Mouse (Mus musculus): ENCODE results near the gene Mrps18c. TPM values are rescaled to one million over a fixed set of nuclear protein-coding genes. Genes with fewer than 3 reads are reported as not detected.

Gene Mrps18c
- total RNA-seq (2021), result 10 to 100 TPM; 55.4 to 63.7 TPM
- long read RNA-seq, transcript Mrps18c-201 (6 exons, 638 nt), result major isoform, 61 of 68 reads
- long read RNA-seq, partial matches to known transcripts, result 0 of 68 reads
- long read RNA-seq, other reads (novel, unspliced or antisense), result 3 of 68 reads

GRCm38 (mm10) chr5:100798165-100798860 lies at the start of gene Mrps18c, which contains the start of gene Helq:
TSS of gene Mrps18c (plus strand) at chr5:100798627.
TSS of gene Helq (minus strand) at chr5:100798598.
- peak; percentile 90 to 93 for DNase-seq (ENCODE audit: low spot score in 2 of 2)

- no peak for DNase-seq (ENCODE audit: low spot score in 2 of 2)
Observed at GRCm38 (mm10) chr5:100750617-100751255, 47.7 kb upstream of the Mrps18c start.

- DNase-seq (ENCODE audit: low spot score in 2 of 2), result no peak
Observed at GRCm38 (mm10) chr5:100751655-100752054, 46.8 kb upstream of the Mrps18c start.

- no peak for DNase-seq (ENCODE audit: low spot score in 2 of 2)
Observed at GRCm38 (mm10) chr5:100753407-100753806, 45.0 kb upstream of the Mrps18c start.

- DNase-seq (ENCODE audit: low spot score in 2 of 2), result no peak
Observed at GRCm38 (mm10) chr5:100758121-100758520, 40.3 kb upstream of the Mrps18c start.

- no peak for DNase-seq (ENCODE audit: low spot score in 2 of 2)
Observed at GRCm38 (mm10) chr5:100760049-100760663, 38.3 kb upstream of the Mrps18c start.

GRCm38 (mm10) chr5:100761736-100762135 lies 36.7 kb upstream of the Mrps18c start:
- no peak for DNase-seq (ENCODE audit: low spot score in 2 of 2)

GRCm38 (mm10) chr5:100766026-100766425 lies 32.4 kb upstream of the Mrps18c start:
- no peak for DNase-seq (ENCODE audit: low spot score in 2 of 2)

GRCm38 (mm10) chr5:100771575-100771974 lies 26.9 kb upstream of the Mrps18c start:
- DNase-seq (ENCODE audit: low spot score in 2 of 2), result no peak

GRCm38 (mm10) chr5:100775778-100776404 lies 22.5 kb upstream of the Mrps18c start:
- DNase-seq (ENCODE audit: low spot score in 2 of 2), result no peak

- no peak for DNase-seq (ENCODE audit: low spot score in 2 of 2)
Observed at GRCm38 (mm10) chr5:100776900-100777299, 21.5 kb upstream of the Mrps18c start.

- DNase-seq (ENCODE audit: low spot score in 2 of 2), result no peak
Observed at GRCm38 (mm10) chr5:100779002-100779401, 19.4 kb upstream of the Mrps18c start.

GRCm38 (mm10) chr5:100787527-100787926 lies 10.9 kb upstream of the Mrps18c start:
- no peak for DNase-seq (ENCODE audit: low spot score in 2 of 2)

- no peak for DNase-seq (ENCODE audit: low spot score in 2 of 2)
Observed at GRCm38 (mm10) chr5:100792261-100792660, 6.2 kb upstream of the Mrps18c start.

GRCm38 (mm10) chr5:100794084-100794483 lies 4.3 kb upstream of the Mrps18c start:
- no peak for DNase-seq (ENCODE audit: low spot score in 2 of 2)

GRCm38 (mm10) chr5:100818341-100818740 lies 19.9 kb downstream of the Mrps18c start:
- DNase-seq (ENCODE audit: low spot score in 2 of 2), result no peak

GRCm38 (mm10) chr5:100819568-100820480 lies 21.4 kb downstream of the Mrps18c start:
- DNase-seq (ENCODE audit: low spot score in 2 of 2), result no peak

- peak; percentile 76 to 87 for DNase-seq (ENCODE audit: low spot score in 2 of 2)
Observed at GRCm38 (mm10) chr5:100820483-100821184, 22.2 kb downstream of the Mrps18c start, which contains the start of gene Abraxas1. TSS of gene Abraxas1 (minus strand) at chr5:100820965.

- DNase-seq (ENCODE audit: low spot score in 2 of 2), result no peak
Observed at GRCm38 (mm10) chr5:100821375-100821774, 22.9 kb downstream of the Mrps18c start.

GRCm38 (mm10) chr5:100822826-100823225 lies 24.4 kb downstream of the Mrps18c start:
- no peak for DNase-seq (ENCODE audit: low spot score in 2 of 2)

All from layer of hippocampus, postnatal 10 days (tissue).